ENCODE assay signal across 16 mouse cellular contexts in the genomic region with DNA sequence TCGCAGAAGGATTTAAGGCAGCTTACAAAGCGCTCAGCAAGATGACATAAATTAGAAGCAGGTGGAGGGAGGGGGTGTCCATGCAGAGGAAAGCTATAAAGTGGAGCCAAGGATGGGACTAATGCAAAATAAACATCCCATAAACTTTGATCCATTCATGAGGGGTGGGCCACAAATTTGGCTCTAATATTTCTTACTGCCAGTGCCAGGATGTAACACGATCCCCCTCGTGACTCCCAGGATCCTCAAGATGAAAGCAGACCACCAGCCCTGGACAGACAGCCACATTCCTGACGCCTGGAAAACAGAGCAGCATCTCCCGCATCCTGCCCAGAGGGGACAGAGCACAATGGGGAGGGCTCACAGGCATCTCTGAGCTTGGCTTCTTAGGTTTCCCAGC.
DNase-seq lines count a peak whose midpoint lies in the region; ATAC-seq and TF ChIP-seq lines count a peak whose summit lies in the region.
"Had no signal": no experiment of that assay in that cellular context is flagged by ENCODE, and none has a peak within 500 bp of the region (broad histone marks: within the 10 kb centered on the region; RNA-seq: fewer than 3 reads in every experiment).

No protein-coding gene starts in this region.

- no peak overlapping the region for H3K27ac ChIP-seq in kidney, embryonic 16.5 days (ENCODE audit: low read length)
- H3K27ac ChIP-seq in limb, embryonic 12.5 days, result 0 out of 2 replicates have a peak overlapping the region, but pooled peaks have one; percentile 17
- no peak overlapping the region for H3K27ac ChIP-seq in stomach, postnatal 0 days (replicated peaks)
- H3K27ac ChIP-seq: forebrain, embryonic 15.5 days; intestine, embryonic 15.5 days; neural tube, embryonic 12.5 days; stomach, embryonic 15.5 days had no signal

- DNase-seq in kidney, adult 9 months, result no peak
- DNase-seq in embryo, embryonic 10 days (ENCODE audit: low spot score), result peak; percentile 61
- peak; percentile 28 for DNase-seq in embryo, embryonic 9.5 days (ENCODE audit: extremely low spot score)
- no peak for DNase-seq in stomach, postnatal 0 days (ENCODE audit: low spot score)
- DNase-seq in left cerebral cortex, adult 11 months (ENCODE audit: low spot score), result no peak
- DNase-seq: adrenal gland, adult 8-10 months; layer of hippocampus, postnatal 36 days; liver; lung, adult 18-20 months had no signal

- no peaks in the 10 kb centered on the region for H3K9me3 ChIP-seq in kidney, embryonic 16.5 days (ENCODE audit: low read length)
- no peaks in the 10 kb centered on the region for H3K9me3 ChIP-seq in limb, embryonic 12.5 days
- H3K9me3 ChIP-seq in stomach, postnatal 0 days (ENCODE audit: control insufficient read depth, low read length), result no peaks in the 10 kb centered on the region
- H3K9me3 ChIP-seq: forebrain, embryonic 15.5 days; intestine, embryonic 15.5 days; neural tube, embryonic 12.5 days; stomach, embryonic 15.5 days had no signal

- peaks cover 2% of the 10 kb centered on the region; the same call in 1 of the 2 replicates for H3K27me3 ChIP-seq in kidney, embryonic 16.5 days (ENCODE audit: insufficient read depth, low read length)
- peaks cover 4% of the 10 kb centered on the region; the same call in 1 of the 2 replicates for H3K27me3 ChIP-seq in limb, embryonic 12.5 days
- no peaks in the 10 kb centered on the region for H3K27me3 ChIP-seq in stomach, postnatal 0 days (ENCODE audit: control insufficient read depth, insufficient read depth, low read length)
- H3K27me3 ChIP-seq: forebrain, embryonic 15.5 days; neural tube, embryonic 12.5 days; stomach, embryonic 15.5 days had no signal

- H3K4me1 ChIP-seq in kidney, embryonic 16.5 days (ENCODE audit: insufficient read depth, low read length), result peaks cover 9% of the 10 kb centered on the region
- peaks cover 23% of the 10 kb centered on the region for H3K4me1 ChIP-seq in limb, embryonic 12.5 days (replicated peaks)
- H3K4me1 ChIP-seq in stomach, postnatal 0 days (replicated peaks; ENCODE audit: control insufficient read depth, insufficient read depth), result no peaks in the 10 kb centered on the region
- H3K4me1 ChIP-seq: stomach, embryonic 15.5 days had no signal

- no peak overlapping the region for H3K4me2 ChIP-seq in kidney, embryonic 16.5 days (replicated peaks; ENCODE audit: low read depth, low read length)
- peak overlapping the region; percentile 18 for H3K4me2 ChIP-seq in limb, embryonic 12.5 days
- H3K4me2 ChIP-seq in stomach, postnatal 0 days (replicated peaks; ENCODE audit: low read depth), result no peak overlapping the region
- H3K4me2 ChIP-seq: forebrain, embryonic 15.5 days; neural tube, embryonic 12.5 days; stomach, embryonic 15.5 days had no signal

- no peak for TF ChIP-seq CTCF in stomach, postnatal 0 days (IDR thresholded peaks at IDR 0.05; ENCODE audit: low read depth)

- WGBS in kidney, embryonic 16.5 days, result 11% methylated on average over 6 of the region's 6 CpGs
- 10% methylated on average over 6 of the region's 6 CpGs for WGBS in limb, embryonic 12.5 days
- 32% methylated on average over 6 of the region's 6 CpGs for WGBS in stomach, postnatal 0 days

- no peak overlapping the region for H3K9ac ChIP-seq in kidney, embryonic 16.5 days (replicated peaks; ENCODE audit: low read length)
- 0 out of 2 replicates have a peak overlapping the region, but pooled peaks have one; percentile 0 for H3K9ac ChIP-seq in limb, embryonic 12.5 days (replicated peaks)
- H3K9ac ChIP-seq in stomach, postnatal 0 days (ENCODE audit: low read length), result no peak overlapping the region
- H3K9ac ChIP-seq: forebrain, embryonic 15.5 days; intestine, embryonic 15.5 days; neural tube, embryonic 12.5 days; stomach, embryonic 15.5 days had no signal

- no peak for TF ChIP-seq EP300 in stomach, postnatal 0 days (optimal IDR thresholded peaks at IDR 0.05)

- H3K4me3 ChIP-seq in kidney, embryonic 16.5 days (ENCODE audit: low read length), result no peak overlapping the region
- H3K4me3 ChIP-seq in limb, embryonic 12.5 days (replicated peaks), result no peak overlapping the region
- H3K4me3 ChIP-seq in stomach, postnatal 0 days (ENCODE audit: low read depth, low read length), result no peak overlapping the region
- H3K4me3 ChIP-seq: forebrain, embryonic 15.5 days; intestine, embryonic 15.5 days; neural tube, embryonic 12.5 days; stomach, embryonic 15.5 days had no signal

- H3K36me3 ChIP-seq in kidney, embryonic 16.5 days (ENCODE audit: insufficient read depth, low read length), result no peaks in the 10 kb centered on the region
- H3K36me3 ChIP-seq in limb, embryonic 12.5 days, result no peaks in the 10 kb centered on the region
- no peaks in the 10 kb centered on the region for H3K36me3 ChIP-seq in stomach, postnatal 0 days (ENCODE audit: control insufficient read depth, insufficient read depth, low read length)
- H3K36me3 ChIP-seq: forebrain, embryonic 15.5 days; intestine, embryonic 15.5 days; neural tube, embryonic 12.5 days; stomach, embryonic 15.5 days had no signal

- ATAC-seq in kidney, embryonic 16.5 days (ENCODE audit: low FRiP score, low TSS enrichment), result peak; percentile 60; the same call in 1 of the 2 replicates
- ATAC-seq in limb, embryonic 12.5 days (ENCODE audit: insufficient number of reproducible peaks, insufficient read depth, low FRiP score, low TSS enrichment, low read depth), result 0 out of 2 replicates have a peak, but pooled peaks have one; percentile 50
- no peak for ATAC-seq in stomach, postnatal 0 days (ENCODE audit: low FRiP score, low TSS enrichment)
- ATAC-seq: CD4-positive, CD25-positive, alpha-beta regulatory T cell, adult 4 months; forebrain, embryonic 15.5 days; intestine, embryonic 15.5 days had no signal

Comparison
In these comparisons a context has a peak if more than half of its experiments do, and no peak if none do; other contexts are left out.
1. DNase-seq: peak in embryo, embryonic 10 days (single experiment) and embryo, embryonic 9.5 days (single experiment); none in kidney, adult 9 months (single experiment), stomach, postnatal 0 days (single experiment) and left cerebral cortex, adult 11 months (single experiment).